Mouse (Mus musculus) heart, embryonic 15.5 days (tissue): Measurements from ENCODE around the gene Inhbc. TPM values are rescaled to one million over a fixed set of nuclear protein-coding genes. Genes with fewer than 3 reads are reported as not detected.

Experiments
- ATAC-seq: fragments of 200-750 bp; cut with Nextera tagmentation; replicated peaks from 2 replicates; pipeline ENCODE4 v1.8.0; 2017; ENCODE audit warnings: low read depth, moderate TSS enrichment; ENCODE audit not compliant: insufficient number of reproducible peaks, insufficient read depth, low FRiP score
- H3K27ac ChIP-seq: fragments of 300-500 bp; sonication (generic); 2 replicates; pipeline ENCODE4 v1.5.1; 2015; ENCODE audit warnings: mild to moderate bottlenecking, inconsistent platforms
- H3K27me3 ChIP-seq: fragments of 300-500 bp; sonication (generic); 2 replicates; pipeline ENCODE4 v1.6.1; 2015; ENCODE audit warnings: inconsistent platforms
- H3K36me3 ChIP-seq: fragments of 300-500 bp; sonication (generic); 2 replicates; pipeline ENCODE4 v1.6.1; 2015; ENCODE audit warnings: mild to moderate bottlenecking, inconsistent platforms
- H3K4me1 ChIP-seq: fragments of 300-500 bp; sonication (generic); replicated peaks from 2 replicates; pipeline ENCODE4 v1.6.1; 2015; ENCODE audit warnings: inconsistent platforms
- H3K4me2 ChIP-seq: fragments of 300-500 bp; sonication (generic); 2 replicates; pipeline ENCODE4 v1.6.1; 2015; ENCODE audit warnings: inconsistent platforms, mild to moderate bottlenecking, moderate library complexity
- H3K4me3 ChIP-seq: fragments of 300-500 bp; sonication (generic); 2 replicates; pipeline ENCODE4 v1.5.1; 2015; ENCODE audit warnings: mild to moderate bottlenecking, inconsistent platforms
- H3K9ac ChIP-seq: fragments of 300-500 bp; sonication (generic); 2 replicates; pipeline ENCODE4 v1.6.1; 2015; ENCODE audit warnings: mild to moderate bottlenecking, inconsistent platforms
- H3K9me3 ChIP-seq: fragments of 300-500 bp; sonication (generic); replicated peaks from 2 replicates; pipeline ENCODE4 v1.6.1; 2016; ENCODE audit warnings: inconsistent platforms
- WGBS: fragments of 180-500 bp; shearing (Covaris S2); methylation state at CpG from one replicate; pipeline ENCODE4 v1.1.7; 2015; ENCODE audit warnings: mixed read lengths; 5-methylcytosine and 5-hydroxymethylcytosine counted together
- polyA plus RNA-seq: library from polyadenylated mRNA; unstranded; fragments of >200 nt; fragmentation: Nextera tagmentation; extraction: Ambion mirVana; gene quantifications from 2 replicates; pipeline ENCODE4 v1.2.1, GENCODE M21; 2015

Inhbc gene
- polyA plus RNA-seq: 0.10 TPM in 1 of 2 replicates, not detected in the other

- H3K9ac ChIP-seq: no peak within 1 kb of the TSS
- no peak for ATAC-seq
- H3K27ac ChIP-seq: no peak within 1 kb of the TSS
- WGBS: 69% methylated on average over 22 of the region's 22 CpGs
- H3K36me3 ChIP-seq: no peaks in the 10 kb centered on the region
- H3K4me3 ChIP-seq: no peak within 1 kb of the TSS
- H3K27me3 ChIP-seq: no peaks in the 10 kb centered on the region
- no peak within 1 kb of the TSS for H3K4me2 ChIP-seq
- H3K9me3 ChIP-seq: no peaks in the 10 kb centered on the region
- no peaks in the 10 kb centered on the region for H3K4me1 ChIP-seq
These were observed at the start of gene Inhbc for GRCm38 (mm10) chr10:127369834-127370820. Inhbc (minus strand) TSS chr10:127370431.

GRCm38 (mm10) chr10:127414141-127414540 lies 43.9 kb upstream of the Inhbc start:
- ATAC-seq: no peak
- H3K4me1 ChIP-seq: peaks cover 23% of the 10 kb centered on the region
- no peak overlapping the region for H3K9ac ChIP-seq
- 91% methylated on average over 3 of the region's 3 CpGs for WGBS
- no peak overlapping the region for H3K4me3 ChIP-seq
- no peak overlapping the region for H3K27ac ChIP-seq
- H3K27me3 ChIP-seq: no peaks in the 10 kb centered on the region
- no peak overlapping the region for H3K4me2 ChIP-seq
- H3K9me3 ChIP-seq: no peaks in the 10 kb centered on the region
- H3K36me3 ChIP-seq: no peaks in the 10 kb centered on the region

- WGBS: 81% methylated on average over 1 of the region's 1 CpGs
- no peak for ATAC-seq
- Histone ChIP-seq H3K4me3 (no peak overlapping the region), H3K4me2 (no peak overlapping the region), H3K27me3 (no peaks in the 10 kb centered on the region), H3K27ac (no peak overlapping the region), H3K9me3 (no peaks in the 10 kb centered on the region), H3K4me1 (peaks cover 21% of the 10 kb centered on the region), H3K9ac (no peak overlapping the region), H3K36me3 (no peaks in the 10 kb centered on the region)
These were observed 43.4 kb upstream of the Inhbc start for GRCm38 (mm10) chr10:127413585-127413984.

GRCm38 (mm10) chr10:127412776-127413175 lies 42.5 kb upstream of the Inhbc start:
- Histone ChIP-seq H3K9me3 (no peaks in the 10 kb centered on the region), H3K27me3 (no peaks in the 10 kb centered on the region), H3K4me2 (no peak overlapping the region), H3K9ac (no peak overlapping the region), H3K36me3 (no peaks in the 10 kb centered on the region), H3K4me3 (no peak overlapping the region), H3K4me1 (peaks cover 21% of the 10 kb centered on the region), H3K27ac (no peak overlapping the region)
- no peak for ATAC-seq
- 29% methylated on average over 2 of the region's 2 CpGs for WGBS

- Histone ChIP-seq H3K27ac (peak overlapping the region; percentile 48), H3K36me3 (peaks cover 4% of the 10 kb centered on the region; the same call in 1 of the 2 replicates), H3K4me1 (peaks cover 21% of the 10 kb centered on the region), H3K9ac (no peak overlapping the region), H3K4me3 (no peak overlapping the region), H3K4me2 (no peak overlapping the region), H3K27me3 (no peaks in the 10 kb centered on the region), H3K9me3 (no peaks in the 10 kb centered on the region)
- no peak for ATAC-seq
- 39% methylated on average over 5 of the region's 5 CpGs for WGBS
These were observed 41.9 kb upstream of the Inhbc start for GRCm38 (mm10) chr10:127412101-127412500.

GRCm38 (mm10) chr10:127407391-127407790 lies 37.2 kb upstream of the Inhbc start:
- Histone ChIP-seq H3K4me2 (no peak overlapping the region), H3K4me3 (no peak overlapping the region), H3K4me1 (peaks cover 17% of the 10 kb centered on the region), H3K27me3 (no peaks in the 10 kb centered on the region), H3K9ac (no peak overlapping the region), H3K9me3 (no peaks in the 10 kb centered on the region), H3K36me3 (peaks cover 4% of the 10 kb centered on the region; the same call in 1 of the 2 replicates), H3K27ac (no peak overlapping the region)
- WGBS: 64% methylated on average over 4 of the region's 4 CpGs
- ATAC-seq: no peak

GRCm38 (mm10) chr10:127404701-127405100 lies 34.5 kb upstream of the Inhbc start:
- H3K4me3 ChIP-seq: no peak overlapping the region
- H3K36me3 ChIP-seq: peaks cover 25% of the 10 kb centered on the region
- 86% methylated on average over 3 of the region's 3 CpGs for WGBS

GRCm38 (mm10) chr10:127391774-127392173 lies 21.5 kb upstream of the Inhbc start:
- H3K9ac ChIP-seq: no peak overlapping the region
- no peak overlapping the region for H3K27ac ChIP-seq
- ATAC-seq: no peak
- H3K27me3 ChIP-seq: no peaks in the 10 kb centered on the region
- no peaks in the 10 kb centered on the region for H3K4me1 ChIP-seq
- no peak overlapping the region for H3K4me2 ChIP-seq
- H3K36me3 ChIP-seq: peaks cover 25% of the 10 kb centered on the region
- no peaks in the 10 kb centered on the region for H3K9me3 ChIP-seq
- no peak overlapping the region for H3K4me3 ChIP-seq
- 80% methylated on average over 6 of the region's 6 CpGs for WGBS

More at GRCm38 (mm10) chr10:127404701-127405100, 34.5 kb upstream of the Inhbc start:
- H3K27ac ChIP-seq: no peak overlapping the region
- no peak overlapping the region for H3K9ac ChIP-seq
- H3K4me2 ChIP-seq: no peak overlapping the region
- no peaks in the 10 kb centered on the region for H3K4me1 ChIP-seq
- no peaks in the 10 kb centered on the region for H3K9me3 ChIP-seq
- ATAC-seq: no peak
- H3K27me3 ChIP-seq: no peaks in the 10 kb centered on the region

- H3K4me2 ChIP-seq: peak overlapping the region; percentile 69
- H3K27me3 ChIP-seq: no peaks in the 10 kb centered on the region
- H3K4me1 ChIP-seq: peaks cover 24% of the 10 kb centered on the region
- no peak for ATAC-seq
- no peaks in the 10 kb centered on the region for H3K9me3 ChIP-seq
- peak overlapping the region; percentile 70 for H3K4me3 ChIP-seq
- WGBS: 46% methylated on average over 2 of the region's 2 CpGs
- peak overlapping the region; percentile 97 for H3K27ac ChIP-seq
- H3K36me3 ChIP-seq: no peaks in the 10 kb centered on the region
- peak overlapping the region; percentile 91 for H3K9ac ChIP-seq
These were observed 11.5 kb upstream of the Inhbc start for GRCm38 (mm10) chr10:127381743-127382134.

GRCm38 (mm10) chr10:127380767-127381742 lies 10.8 kb upstream of the Inhbc start:
- H3K27ac ChIP-seq: peak overlapping the region; percentile 97

GRCm38 (mm10) chr10:127380251-127380691 lies 10.0 kb upstream of the Inhbc start, which contains the start of gene R3hdm2:
R3hdm2 (plus strand) TSS chr10:127380327.
- Histone ChIP-seq H3K4me2 (peak within 1 kb of the TSS; percentile 69), H3K27ac (peak within 1 kb of the TSS; percentile 97), H3K36me3 (no peaks in the 10 kb centered on the region), H3K27me3 (no peaks in the 10 kb centered on the region), H3K4me3 (peak within 1 kb of the TSS; percentile 70), H3K9me3 (no peaks in the 10 kb centered on the region), H3K9ac (peak within 1 kb of the TSS; percentile 91), H3K4me1 (peaks cover 16% of the 10 kb centered on the region)
- ATAC-seq: peak; percentile 98
- WGBS: 0% methylated on average over 44 of the region's 53 CpGs

More at GRCm38 (mm10) chr10:127380767-127381742, 10.8 kb upstream of the Inhbc start:
- Histone ChIP-seq H3K36me3 (no peaks in the 10 kb centered on the region), H3K4me2 (peak overlapping the region; percentile 69), H3K4me1 (peaks cover 22% of the 10 kb centered on the region), H3K27me3 (no peaks in the 10 kb centered on the region), H3K9me3 (no peaks in the 10 kb centered on the region), H3K9ac (peak overlapping the region; percentile 91), H3K4me3 (peak overlapping the region; percentile 70)
- WGBS: 1% methylated on average over 52 of the region's 79 CpGs
- peak; percentile 89 for ATAC-seq
